Mouse (Mus musculus) myocyte (in vitro differentiated cells): Measurements from ENCODE around the gene Gm28230. TPM values are rescaled to one million over a fixed set of nuclear protein-coding genes. Genes with fewer than 3 reads are reported as not detected.

Experiments
- H3K27me3 ChIP-seq: one replicate; pipeline ENCODE4 v1.6.1; 2011; ENCODE audit not compliant: control insufficient read depth, insufficient read depth, insufficient read length
- H3K36me3 ChIP-seq: one replicate; pipeline ENCODE4 v1.6.1; 2011; ENCODE audit not compliant: control insufficient read depth, insufficient read depth
- H3K4me2 ChIP-seq: one replicate; pipeline ENCODE4 v1.6.1; 2011; ENCODE audit warnings: low read depth, control low read depth
- H3K4me3 ChIP-seq: one replicate; pipeline ENCODE4 v1.5.1; 2011; ENCODE audit warnings: mild to moderate bottlenecking, control low read depth, moderate library complexity
- H3K79me2 ChIP-seq: one replicate; pipeline ENCODE4 v1.6.1; 2011; ENCODE audit not compliant: control insufficient read depth, insufficient read depth
- H3ac ChIP-seq: one replicate; pipeline ENCODE4 v1.6.1; 2011; ENCODE audit not compliant: control insufficient read depth, insufficient read length
- CEBPB ChIP-seq: IDR thresholded peaks from 2 replicates; pipeline ENCODE4 v1.6.1; 2011; ENCODE audit warnings: mild to moderate bottlenecking, moderate library complexity; ENCODE audit not compliant: poor library complexity, insufficient read depth, severe bottlenecking
- E2F4 ChIP-seq: IDR thresholded peaks from one replicate; pipeline ENCODE4 v1.6.1; 2011; ENCODE audit warnings: mild to moderate bottlenecking, control low read depth, moderate library complexity; ENCODE audit not compliant: insufficient read depth
- MAX ChIP-seq: IDR thresholded peaks from one replicate; pipeline ENCODE4 v1.6.1; 2011; ENCODE audit warnings: low read depth, mild to moderate bottlenecking, control low read depth
- MYOD1 ChIP-seq, 3 experiments: IDR thresholded peaks; one replicate each; pipeline ENCODE4 v1.6.1; 2011; ENCODE audit warnings: control low read depth in 2 of 3, low read depth in 2 of 3, mild to moderate bottlenecking in 2 of 3, moderate library complexity in 1 of 3; ENCODE audit not compliant: insufficient read length in 2 of 3, control insufficient read depth in 1 of 3
- MYOG ChIP-seq, 3 experiments: IDR thresholded peaks; one replicate each; pipeline ENCODE4 v1.6.1; 2011; ENCODE audit warnings: control low read depth in 2 of 3, low read depth in 2 of 3, mild to moderate bottlenecking in 2 of 3; ENCODE audit not compliant: insufficient read length in 2 of 3, control insufficient read depth in 1 of 3, insufficient read depth in 1 of 3
- POLR2A ChIP-seq: IDR thresholded peaks from one replicate; pipeline ENCODE4 v1.6.1; 2011; ENCODE audit warnings: low read depth, mild to moderate bottlenecking, control low read depth, moderate library complexity; ENCODE audit not compliant: insufficient read length
- POLR2AphosphoS2 ChIP-seq: IDR thresholded peaks from one replicate; pipeline ENCODE4 v1.6.1; 2011; ENCODE audit warnings: low read depth, control low read depth; ENCODE audit not compliant: insufficient read length
- REST ChIP-seq: IDR thresholded peaks from one replicate; pipeline ENCODE4 v1.6.1; 2011; ENCODE audit warnings: mild to moderate bottlenecking, control low read depth, moderate library complexity; ENCODE audit not compliant: insufficient read depth, insufficient read length
- SRF ChIP-seq: IDR thresholded peaks from one replicate; pipeline ENCODE4 v1.6.1; 2011; ENCODE audit warnings: low read depth; ENCODE audit not compliant: control insufficient read depth, insufficient read length
- TCF12 ChIP-seq: IDR thresholded peaks from one replicate; pipeline ENCODE4 v1.6.1; 2011; ENCODE audit warnings: mild to moderate bottlenecking, control low read depth; ENCODE audit not compliant: poor library complexity, insufficient read depth, severe bottlenecking
- TCF3 ChIP-seq: IDR thresholded peaks from one replicate; pipeline ENCODE4 v1.6.1; 2011; ENCODE audit warnings: low read depth, control low read depth; ENCODE audit not compliant: insufficient read length
- USF1 ChIP-seq: IDR thresholded peaks from one replicate; pipeline ENCODE4 v1.6.1; 2011; ENCODE audit warnings: low read depth, mild to moderate bottlenecking, control low read depth, moderate library complexity
- polyA plus RNA-seq: library from polyadenylated mRNA; unstranded; fragments of >200 nt; fragmentation: generic; extraction: Trizol; gene quantifications from one replicate; pipeline ENCODE4 v1.2.1, GENCODE M21; 2012; ENCODE audit warnings: missing spikeins

Gm28230 gene
- polyA plus RNA-seq, 1 experiment: not detected

DNA sequence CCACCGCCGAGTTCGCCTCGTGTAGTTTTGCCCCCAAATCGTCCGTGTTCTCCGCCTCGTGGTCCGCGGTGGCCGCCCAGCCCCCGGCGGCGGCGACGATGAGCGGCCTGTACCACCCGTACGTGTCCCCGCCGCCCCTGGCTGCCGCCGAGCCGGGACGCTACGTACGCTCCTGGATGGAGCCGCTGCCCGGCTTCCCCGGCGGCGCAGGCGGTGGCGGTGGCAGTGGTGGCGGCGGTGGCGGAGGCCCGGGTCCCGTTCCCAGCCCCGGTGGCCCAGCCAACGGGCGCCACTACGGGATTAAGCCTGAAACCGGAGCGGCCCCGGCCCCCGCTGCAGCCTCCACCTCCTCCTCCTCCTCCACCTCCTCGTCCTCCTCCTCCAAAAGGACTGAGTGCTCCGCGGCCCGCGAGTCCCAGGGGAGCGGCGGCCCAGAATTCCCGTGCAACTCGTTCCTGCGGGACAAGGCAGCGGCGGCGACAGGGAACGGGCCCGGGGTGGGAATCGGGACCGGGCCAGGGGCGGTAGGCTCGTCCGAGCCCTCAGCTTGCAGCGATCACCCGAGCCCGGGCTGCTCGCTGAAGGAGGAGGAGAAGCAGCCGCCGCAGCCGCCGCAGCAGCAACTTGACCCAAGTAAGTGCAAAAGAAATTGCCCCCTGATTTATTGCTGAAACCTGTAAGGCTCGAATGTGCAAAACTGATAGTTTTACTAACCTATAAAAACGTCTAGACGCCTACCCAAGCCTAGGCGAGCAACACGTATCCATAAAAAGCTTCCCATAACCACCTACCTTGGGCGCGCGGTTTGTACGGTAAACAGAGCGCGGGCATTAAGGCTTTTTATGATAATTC, 28.1 kb upstream of the Gm28230 start:
- TF ChIP-seq TCF3: no peak
- TF ChIP-seq CEBPB: no peak
- Histone ChIP-seq H3ac (no peak overlapping the region), H3K79me2 (no peaks in the 10 kb centered on the region), H3K4me3 (no peak overlapping the region), H3K27me3 (peaks cover 58% of the 10 kb centered on the region), H3K4me2 (no peak overlapping the region), H3K36me3 (no peaks in the 10 kb centered on the region)

DNA sequence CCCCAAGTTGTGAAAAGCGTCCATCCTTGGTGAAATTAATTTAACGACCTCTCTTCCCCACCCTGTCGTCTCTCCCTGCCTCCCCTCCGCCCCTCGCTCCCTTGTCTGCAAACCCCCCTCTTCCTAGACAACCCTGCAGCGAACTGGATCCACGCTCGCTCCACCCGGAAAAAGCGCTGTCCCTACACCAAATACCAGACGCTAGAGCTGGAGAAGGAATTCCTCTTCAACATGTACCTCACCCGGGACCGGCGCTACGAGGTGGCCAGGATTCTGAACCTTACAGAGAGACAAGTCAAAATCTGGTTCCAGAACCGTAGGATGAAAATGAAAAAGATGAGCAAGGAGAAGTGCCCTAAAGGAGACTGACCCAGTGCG, 27.5 kb upstream of the Gm28230 start:
- Histone ChIP-seq H3ac (no peak overlapping the region), H3K4me3 (no peak overlapping the region), H3K36me3 (no peaks in the 10 kb centered on the region), H3K4me2 (no peak overlapping the region), H3K27me3 (peaks cover 58% of the 10 kb centered on the region), H3K79me2 (no peaks in the 10 kb centered on the region)
- no peak for TF ChIP-seq MYOD1 (IDR thresholded peaks at IDR 0.05; ENCODE audit: control insufficient read depth in 1 of 3, insufficient read length in 2 of 3, low read depth in 2 of 3)
- TF ChIP-seq REST: no peak
- TF ChIP-seq USF1: no peak
- TF ChIP-seq TCF3: no peak
- no peak for TF ChIP-seq POLR2AphosphoS2
- no peak for TF ChIP-seq MAX
- TF ChIP-seq CEBPB: no peak
- TF ChIP-seq POLR2A: no peak
- no peak for TF ChIP-seq MYOG (IDR thresholded peaks at IDR 0.05; ENCODE audit: control insufficient read depth in 1 of 3, insufficient read depth in 1 of 3, insufficient read length in 2 of 3, low read depth in 2 of 3)

DNA sequence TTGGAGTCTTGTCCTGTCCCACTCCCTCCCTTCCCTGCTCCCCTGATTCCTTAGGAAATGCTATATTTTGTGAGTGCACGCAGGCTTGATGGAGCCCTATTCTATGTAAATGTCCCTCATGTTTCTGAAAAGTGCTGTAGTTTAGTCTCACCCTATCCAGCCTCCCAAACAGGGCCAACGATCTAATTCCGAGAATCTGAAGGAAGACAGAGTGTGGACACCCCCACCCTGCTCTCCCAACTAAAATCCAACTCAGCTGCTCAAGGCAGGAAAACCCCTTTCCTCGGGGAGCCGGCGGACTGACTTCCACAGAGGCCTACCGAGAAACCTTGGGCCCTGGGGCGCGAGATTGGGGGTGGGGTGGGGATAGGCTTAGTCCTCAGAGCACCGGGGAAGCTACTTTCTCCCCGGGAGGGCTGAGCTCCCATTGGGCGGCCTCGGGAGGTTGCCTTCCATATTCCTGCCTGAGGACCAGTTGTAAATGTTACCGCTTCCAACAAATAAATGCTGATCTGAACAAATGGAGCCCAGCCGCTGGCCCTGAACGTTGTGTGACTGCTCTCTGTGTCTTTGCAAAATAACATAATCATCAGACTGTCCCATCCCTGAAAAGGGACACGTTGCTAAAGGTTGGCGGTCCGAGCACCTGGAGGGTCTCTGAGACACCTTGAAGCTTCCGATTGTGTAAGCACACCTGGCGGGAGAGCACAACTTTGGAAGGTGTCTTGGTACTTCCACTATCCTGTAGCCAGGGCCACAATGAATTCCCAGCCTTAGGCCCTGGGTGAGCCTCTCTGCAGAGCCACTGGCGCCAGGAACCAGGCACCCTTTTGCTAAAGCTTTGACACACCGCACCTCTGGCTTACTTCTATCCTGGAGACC, 26.6 kb upstream of the Gm28230 start:
- no peak overlapping the region for H3ac ChIP-seq
- no peak overlapping the region for H3K4me2 ChIP-seq
- TF ChIP-seq MYOD1 (IDR thresholded peaks at IDR 0.05; ENCODE audit: control insufficient read depth in 1 of 3, insufficient read length in 2 of 3, low read depth in 2 of 3) (no peak), USF1 (no peak), SRF (no peak), TCF3 (no peak)
- no peak overlapping the region for H3K4me3 ChIP-seq
- H3K36me3 ChIP-seq: no peaks in the 10 kb centered on the region
- H3K27me3 ChIP-seq: peaks cover 63% of the 10 kb centered on the region
- H3K79me2 ChIP-seq: no peaks in the 10 kb centered on the region

DNA sequence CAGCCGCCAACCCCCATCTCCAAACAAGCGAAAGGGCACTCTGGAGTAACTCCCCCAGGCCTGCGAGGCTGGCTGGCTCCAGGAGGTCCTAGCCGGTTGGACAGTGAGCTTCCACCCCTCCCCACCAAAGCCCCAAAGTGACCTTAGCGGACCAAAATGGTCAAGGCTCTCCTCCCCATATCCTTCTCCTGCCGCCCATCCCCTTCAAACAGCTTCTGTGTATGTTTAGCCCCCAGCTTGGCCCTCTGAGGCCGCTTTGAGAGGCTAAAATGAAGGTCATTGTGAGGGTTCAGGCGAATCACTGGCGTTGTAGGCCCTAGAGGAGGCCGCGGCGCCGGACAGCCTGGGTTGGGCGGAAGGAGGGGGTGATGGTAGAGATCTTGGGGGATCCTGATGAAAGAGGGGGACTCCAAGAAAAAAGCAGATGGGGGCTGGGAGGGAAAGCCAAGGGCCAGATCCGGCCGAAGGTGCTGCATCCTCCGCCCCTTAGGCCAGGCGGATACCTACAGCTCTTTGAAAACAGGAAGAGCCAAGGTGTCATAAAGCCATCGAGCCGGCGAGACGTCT, 25.9 kb upstream of the Gm28230 start:
- H3K4me3 ChIP-seq: no peak overlapping the region
- no peak overlapping the region for H3K4me2 ChIP-seq
- no peaks in the 10 kb centered on the region for H3K79me2 ChIP-seq
- H3K27me3 ChIP-seq: peaks cover 67% of the 10 kb centered on the region
- H3K36me3 ChIP-seq: no peaks in the 10 kb centered on the region
- no peak overlapping the region for H3ac ChIP-seq
- TF ChIP-seq CEBPB (no peak), SRF (no peak), USF1 (no peak), POLR2A (no peak), MAX (no peak), MYOD1 (IDR thresholded peaks at IDR 0.05; ENCODE audit: control insufficient read depth in 1 of 3, insufficient read length in 2 of 3, low read depth in 2 of 3) (no peak), TCF12 (no peak), POLR2AphosphoS2 (no peak), E2F4 (no peak), TCF3 (no peak)
